Mouse (Mus musculus): Measurements from ENCODE around the gene Tnip2. TPM values are rescaled to one million over a fixed set of nuclear protein-coding genes. Genes with fewer than 3 reads are reported as not detected.
A peak's percentile ranks its signal among the peaks of the same experiment; 100 is the strongest.

Gene Tnip2
- 22.6 and 25.0 TPM in 2 replicates for polyA plus RNA-seq (2015; fragmentation: Nextera tagmentation; extraction: Ambion mirVana)

DNA sequence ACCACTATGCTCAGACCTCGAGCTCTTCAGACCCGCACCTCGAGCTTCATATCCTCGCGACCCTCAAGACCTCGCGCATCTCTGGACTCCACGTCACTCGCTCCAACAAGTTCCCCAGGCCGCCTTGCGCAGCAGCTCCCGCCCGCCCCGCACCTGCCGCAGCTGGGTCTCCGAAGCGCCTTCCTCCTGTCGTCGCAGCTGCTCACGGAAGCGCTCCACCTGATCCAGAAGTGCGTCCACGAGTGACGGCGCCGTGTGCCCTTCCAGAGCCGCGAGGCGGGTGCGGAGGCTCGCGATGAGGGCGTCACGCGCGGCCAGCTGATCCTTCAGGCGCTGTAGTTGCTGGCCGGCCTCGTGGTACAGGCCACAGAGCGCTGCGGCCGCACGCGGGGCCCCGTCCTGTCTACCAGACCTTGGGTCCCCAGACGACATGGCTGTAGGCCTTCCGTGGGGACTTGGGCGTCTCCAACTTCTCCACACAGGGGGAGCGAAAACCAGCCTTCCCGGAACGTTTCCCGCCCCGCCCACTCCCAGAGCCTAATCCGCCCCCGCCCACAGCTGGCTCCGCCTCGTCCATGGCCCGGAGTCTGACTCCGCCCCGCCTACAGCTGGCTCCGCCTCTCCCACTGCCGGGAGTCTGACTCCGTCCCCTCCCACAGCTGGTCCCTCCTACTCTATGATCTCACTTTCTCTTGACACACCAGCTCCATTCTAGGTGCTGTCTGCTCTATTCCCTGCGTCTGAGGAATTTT, at the start of gene Tnip2:
Tnip2 (minus strand) TSS at position 526 of the 752 bp plus-strand sequence.
- Histone ChIP-seq H3K9me3 (ENCODE audit: low read length) (no peaks in the 10 kb centered on the region), H3K27ac (ENCODE audit: low read length) (no peak within 1 kb of the TSS), H3K4me2 (replicated peaks; ENCODE audit: low read depth, low read length) (peak within 1 kb of the TSS; percentile 91), H3K4me3 (ENCODE audit: low read length) (peak within 1 kb of the TSS; percentile 81), H3K4me1 (ENCODE audit: insufficient read depth, low read length) (peaks cover 13% of the 10 kb centered on the region), H3K27me3 (ENCODE audit: insufficient read depth, low read length) (no peaks in the 10 kb centered on the region), H3K9ac (replicated peaks; ENCODE audit: low read length) (peak within 1 kb of the TSS; percentile 86), H3K36me3 (ENCODE audit: insufficient read depth, low read length) (no peaks in the 10 kb centered on the region)
- WGBS = under 1% methylated on average over 64 of the region's 64 CpGs
- peak; percentile 96 for ATAC-seq (ENCODE audit: low FRiP score, low TSS enrichment)

GRCm38 (mm10) chr5:34551821-34552220, 38.0 kb upstream of the Tnip2 start:
- ATAC-seq (ENCODE audit: low FRiP score, low TSS enrichment) = no peak
- H3K4me2 ChIP-seq (replicated peaks; ENCODE audit: low read depth, low read length) = no peak overlapping the region
- H3K27me3 ChIP-seq (ENCODE audit: insufficient read depth, low read length) = no peaks in the 10 kb centered on the region
- H3K4me1 ChIP-seq (ENCODE audit: insufficient read depth, low read length) = peaks cover 6% of the 10 kb centered on the region
- H3K9ac ChIP-seq (replicated peaks; ENCODE audit: low read length) = no peak overlapping the region
- 94% methylated on average over 4 of the region's 4 CpGs for WGBS
- no peak overlapping the region for H3K27ac ChIP-seq (ENCODE audit: low read length)
- H3K9me3 ChIP-seq (ENCODE audit: low read length) = no peaks in the 10 kb centered on the region
- peaks cover 36% of the 10 kb centered on the region for H3K36me3 ChIP-seq (ENCODE audit: insufficient read depth, low read length)
- H3K4me3 ChIP-seq (ENCODE audit: low read length) = no peak overlapping the region

GRCm38 (mm10) chr5:34550251-34550650, 36.5 kb upstream of the Tnip2 start:
- H3K27ac ChIP-seq (ENCODE audit: low read length) = no peak overlapping the region
- H3K9me3 ChIP-seq (ENCODE audit: low read length) = no peaks in the 10 kb centered on the region
- peaks cover 22% of the 10 kb centered on the region for H3K36me3 ChIP-seq (ENCODE audit: insufficient read depth, low read length)
- peak overlapping the region; percentile 84 for H3K9ac ChIP-seq (replicated peaks; ENCODE audit: low read length)
- peak overlapping the region; percentile 72 for H3K4me3 ChIP-seq (ENCODE audit: low read length)
- H3K4me2 ChIP-seq (replicated peaks; ENCODE audit: low read depth, low read length) = peak overlapping the region; percentile 79
- ATAC-seq (ENCODE audit: low FRiP score, low TSS enrichment) = no peak
- peaks cover 6% of the 10 kb centered on the region for H3K4me1 ChIP-seq (ENCODE audit: insufficient read depth, low read length)
- WGBS = 5% methylated on average over 6 of the region's 6 CpGs
- H3K27me3 ChIP-seq (ENCODE audit: insufficient read depth, low read length) = no peaks in the 10 kb centered on the region

DNA sequence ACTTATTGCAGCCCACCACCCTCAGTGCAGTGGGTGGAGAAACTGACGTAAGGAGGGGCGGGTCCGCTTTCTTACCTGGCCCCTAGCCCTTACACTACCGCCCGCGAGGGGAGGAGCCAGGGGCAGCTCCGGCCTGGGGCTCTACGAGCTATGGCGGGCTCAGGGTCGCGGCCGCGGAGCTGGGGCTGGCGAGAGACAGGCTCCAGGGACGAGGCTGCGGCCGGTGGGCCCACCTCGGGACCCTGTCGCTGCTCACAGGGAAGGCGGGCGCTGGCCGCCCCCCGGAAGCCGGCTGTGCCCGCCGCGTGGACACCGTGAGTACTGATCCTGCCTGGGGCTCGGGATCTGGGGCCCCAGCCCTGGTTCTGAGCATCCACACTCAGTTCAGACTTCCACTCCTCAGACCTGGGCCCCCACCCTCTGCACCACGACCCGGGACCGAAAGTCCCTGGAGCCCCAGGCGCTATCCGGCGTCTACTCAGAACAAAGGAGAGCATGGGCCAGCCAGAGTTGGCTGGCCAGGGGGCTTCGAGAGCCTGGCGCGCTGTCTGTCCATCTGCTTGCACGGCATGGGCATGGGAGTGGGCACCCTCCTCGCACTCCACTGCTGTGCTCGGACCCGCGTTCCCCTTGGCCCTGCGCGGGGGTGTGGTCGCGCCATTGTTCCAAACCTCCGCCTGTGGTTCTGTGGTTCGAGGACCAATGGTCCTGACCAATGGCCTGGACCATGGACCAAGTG, 35.9 kb upstream of the Tnip2 start:
- H3K4me3 ChIP-seq (ENCODE audit: low read length) = peak overlapping the region; percentile 72

GRCm38 (mm10) chr5:34549135-34549482, 35.3 kb upstream of the Tnip2 start:
- Histone ChIP-seq H3K4me1 (ENCODE audit: insufficient read depth, low read length) (peaks cover 6% of the 10 kb centered on the region), H3K9ac (replicated peaks; ENCODE audit: low read length) (peak overlapping the region; percentile 84), H3K27me3 (ENCODE audit: insufficient read depth, low read length) (no peaks in the 10 kb centered on the region), H3K4me2 (replicated peaks; ENCODE audit: low read depth, low read length) (peak overlapping the region; percentile 79), H3K9me3 (ENCODE audit: low read length) (no peaks in the 10 kb centered on the region), H3K36me3 (ENCODE audit: insufficient read depth, low read length) (peaks cover 14% of the 10 kb centered on the region), H3K27ac (ENCODE audit: low read length) (no peak overlapping the region), H3K4me3 (ENCODE audit: low read length) (peak overlapping the region; percentile 72)
- peak; percentile 20; the same call in 1 of the 2 replicates for ATAC-seq (ENCODE audit: low FRiP score, low TSS enrichment)
- 24% methylated on average over 8 of the region's 8 CpGs for WGBS

More for the DNA sequence above, 35.9 kb upstream of the Tnip2 start:
- peaks cover 6% of the 10 kb centered on the region for H3K4me1 ChIP-seq (ENCODE audit: insufficient read depth, low read length)
- peak overlapping the region; percentile 3; the same call in 1 of the 2 replicates for H3K27ac ChIP-seq (ENCODE audit: low read length)
- peak overlapping the region; percentile 79 for H3K4me2 ChIP-seq (replicated peaks; ENCODE audit: low read depth, low read length)
- peak overlapping the region; percentile 84 for H3K9ac ChIP-seq (replicated peaks; ENCODE audit: low read length)
- WGBS = 0% methylated on average over 48 of the region's 49 CpGs
- no peaks in the 10 kb centered on the region for H3K27me3 ChIP-seq (ENCODE audit: insufficient read depth, low read length)
- peak; percentile 91 for ATAC-seq (ENCODE audit: low FRiP score, low TSS enrichment)
- H3K9me3 ChIP-seq (ENCODE audit: low read length) = no peaks in the 10 kb centered on the region
- H3K36me3 ChIP-seq (ENCODE audit: insufficient read depth, low read length) = peaks cover 16% of the 10 kb centered on the region

GRCm38 (mm10) chr5:34547410-34547809, 33.6 kb upstream of the Tnip2 start:
- H3K9me3 ChIP-seq (ENCODE audit: low read length) = no peaks in the 10 kb centered on the region
- H3K4me1 ChIP-seq (ENCODE audit: insufficient read depth, low read length) = peaks cover 6% of the 10 kb centered on the region
- H3K27me3 ChIP-seq (ENCODE audit: insufficient read depth, low read length) = no peaks in the 10 kb centered on the region
- H3K9ac ChIP-seq (replicated peaks; ENCODE audit: low read length) = no peak overlapping the region
- ATAC-seq (ENCODE audit: low FRiP score, low TSS enrichment) = no peak
- peaks cover 7% of the 10 kb centered on the region for H3K36me3 ChIP-seq (ENCODE audit: insufficient read depth, low read length)
- H3K4me3 ChIP-seq (ENCODE audit: low read length) = no peak overlapping the region
- H3K27ac ChIP-seq (ENCODE audit: low read length) = no peak overlapping the region
- no peak overlapping the region for H3K4me2 ChIP-seq (replicated peaks; ENCODE audit: low read depth, low read length)

DNA sequence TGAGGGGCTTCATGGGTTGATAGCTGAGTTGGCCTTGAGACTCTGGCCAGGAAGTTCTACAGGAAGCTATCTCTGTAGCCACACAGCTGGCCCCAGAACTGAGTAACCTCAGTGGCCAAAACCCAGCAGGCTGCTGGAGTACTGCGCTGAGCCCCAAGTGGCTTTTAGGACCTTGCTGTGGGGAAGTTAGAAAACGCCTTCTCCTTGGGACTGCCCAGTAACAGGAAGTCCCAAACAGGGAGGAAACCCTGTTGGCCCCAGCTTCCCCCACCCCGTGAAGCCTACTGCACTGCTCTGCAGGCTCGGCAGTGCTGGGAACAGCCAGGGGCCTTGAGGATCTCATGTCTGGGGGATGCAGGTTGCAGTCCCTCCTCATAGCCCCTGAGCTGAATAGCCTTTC, 29.3 kb upstream of the Tnip2 start:
- no peaks in the 10 kb centered on the region for H3K9me3 ChIP-seq (ENCODE audit: low read length)
- H3K9ac ChIP-seq (replicated peaks; ENCODE audit: low read length) = no peak overlapping the region
- no peak overlapping the region for H3K4me3 ChIP-seq (ENCODE audit: low read length)
- H3K27ac ChIP-seq (ENCODE audit: low read length) = no peak overlapping the region
- ATAC-seq (ENCODE audit: low FRiP score, low TSS enrichment) = no peak
- no peaks in the 10 kb centered on the region for H3K4me1 ChIP-seq (ENCODE audit: insufficient read depth, low read length)
- no peaks in the 10 kb centered on the region for H3K27me3 ChIP-seq (ENCODE audit: insufficient read depth, low read length)
- no peak overlapping the region for H3K4me2 ChIP-seq (replicated peaks; ENCODE audit: low read depth, low read length)
- no peaks in the 10 kb centered on the region for H3K36me3 ChIP-seq (ENCODE audit: insufficient read depth, low read length)
- WGBS = 49% methylated on average over 4 of the region's 4 CpGs

GRCm38 (mm10) chr5:34542166-34542565, 28.4 kb upstream of the Tnip2 start:
- no peaks in the 10 kb centered on the region for H3K4me1 ChIP-seq (ENCODE audit: insufficient read depth, low read length)
- H3K9ac ChIP-seq (replicated peaks; ENCODE audit: low read length) = no peak overlapping the region
- H3K4me3 ChIP-seq (ENCODE audit: low read length) = no peak overlapping the region
- H3K4me2 ChIP-seq (replicated peaks; ENCODE audit: low read depth, low read length) = no peak overlapping the region
- no peak overlapping the region for H3K27ac ChIP-seq (ENCODE audit: low read length)
- H3K27me3 ChIP-seq (ENCODE audit: insufficient read depth, low read length) = no peaks in the 10 kb centered on the region
- H3K36me3 ChIP-seq (ENCODE audit: insufficient read depth, low read length) = no peaks in the 10 kb centered on the region
- no peak for ATAC-seq (ENCODE audit: low FRiP score, low TSS enrichment)
- no peaks in the 10 kb centered on the region for H3K9me3 ChIP-seq (ENCODE audit: low read length)
- WGBS = 88% methylated on average over 1 of the region's 1 CpGs

GRCm38 (mm10) chr5:34539121-34539520, 25.3 kb upstream of the Tnip2 start:
- no peak overlapping the region for H3K4me3 ChIP-seq (ENCODE audit: low read length)
- no peaks in the 10 kb centered on the region for H3K9me3 ChIP-seq (ENCODE audit: low read length)
- no peak overlapping the region for H3K9ac ChIP-seq (replicated peaks; ENCODE audit: low read length)
- no peak overlapping the region for H3K4me2 ChIP-seq (replicated peaks; ENCODE audit: low read depth, low read length)
- WGBS = 94% methylated on average over 2 of the region's 2 CpGs
- no peaks in the 10 kb centered on the region for H3K36me3 ChIP-seq (ENCODE audit: insufficient read depth, low read length)
- no peaks in the 10 kb centered on the region for H3K27me3 ChIP-seq (ENCODE audit: insufficient read depth, low read length)
- H3K27ac ChIP-seq (ENCODE audit: low read length) = no peak overlapping the region
- ATAC-seq (ENCODE audit: low FRiP score, low TSS enrichment) = no peak
- no peaks in the 10 kb centered on the region for H3K4me1 ChIP-seq (ENCODE audit: insufficient read depth, low read length)

- Histone ChIP-seq H3K4me2 (replicated peaks; ENCODE audit: low read depth, low read length) (no peak overlapping the region), H3K4me1 (ENCODE audit: insufficient read depth, low read length) (no peaks in the 10 kb centered on the region), H3K9ac (replicated peaks; ENCODE audit: low read length) (no peak overlapping the region), H3K4me3 (ENCODE audit: low read length) (no peak overlapping the region), H3K36me3 (ENCODE audit: insufficient read depth, low read length) (no peaks in the 10 kb centered on the region), H3K9me3 (ENCODE audit: low read length) (no peaks in the 10 kb centered on the region), H3K27ac (ENCODE audit: low read length) (no peak overlapping the region), H3K27me3 (ENCODE audit: insufficient read depth, low read length) (no peaks in the 10 kb centered on the region)
- ATAC-seq (ENCODE audit: low FRiP score, low TSS enrichment) = 0 out of 2 replicates have a peak, but pooled peaks have one; percentile 16
- WGBS = 35% methylated on average over 5 of the region's 5 CpGs
Measured at GRCm38 (mm10) chr5:34538527-34538926, 24.7 kb upstream of the Tnip2 start.

All from kidney, embryonic 16.5 days (tissue).